Mouse (Mus musculus) testis, postnatal 10 days (tissue): Measurements from ENCODE around the gene Prss57.

Experiments
- DNase-seq: peaks from one replicate; pipeline ENCODE4 v3.0.0; 2021; ENCODE audit warnings: low spot score

Gene Prss57

DNA sequence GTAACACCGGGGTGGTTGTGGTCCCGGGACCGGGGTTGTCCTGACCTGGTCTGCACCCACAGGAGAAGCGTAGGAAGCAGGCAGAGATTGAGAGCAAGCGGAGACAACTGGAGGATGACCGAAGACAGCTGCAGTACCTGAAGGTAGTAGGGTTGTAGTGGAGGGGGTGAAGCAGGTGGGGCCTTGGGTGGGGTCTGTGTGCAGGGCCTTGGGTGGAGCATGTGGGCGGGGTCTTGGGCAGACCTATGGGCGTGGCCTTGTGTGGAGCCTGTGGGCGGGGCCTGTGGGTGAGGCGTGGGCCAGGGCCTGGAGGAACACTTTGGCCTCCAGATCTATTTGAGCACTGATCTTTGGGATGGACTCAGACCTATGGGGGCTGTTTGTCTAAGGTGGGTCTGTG, 16.2 kb upstream of the Prss57 start:
- no peak for DNase-seq

DNA sequence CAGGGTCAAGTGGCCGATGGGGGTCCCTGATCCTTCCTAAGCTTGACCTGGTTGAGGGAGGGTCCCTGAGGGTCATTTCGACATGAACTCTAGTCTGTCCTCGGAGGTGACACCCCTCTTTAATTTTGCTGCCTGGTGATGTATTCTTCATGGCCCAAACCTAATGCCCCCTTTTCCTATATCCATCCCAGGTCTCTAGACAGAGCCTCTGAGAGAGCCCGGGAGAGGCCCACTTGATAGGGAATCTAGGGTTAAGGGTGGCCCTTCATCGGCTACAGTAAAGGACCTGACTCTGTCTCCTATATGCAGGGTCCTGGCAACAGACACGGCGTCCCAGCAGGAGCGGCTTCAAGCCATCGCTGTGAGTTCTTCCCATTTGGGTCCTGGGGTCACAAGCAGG, 15.6 kb upstream of the Prss57 start:
- no peak for DNase-seq

DNA sequence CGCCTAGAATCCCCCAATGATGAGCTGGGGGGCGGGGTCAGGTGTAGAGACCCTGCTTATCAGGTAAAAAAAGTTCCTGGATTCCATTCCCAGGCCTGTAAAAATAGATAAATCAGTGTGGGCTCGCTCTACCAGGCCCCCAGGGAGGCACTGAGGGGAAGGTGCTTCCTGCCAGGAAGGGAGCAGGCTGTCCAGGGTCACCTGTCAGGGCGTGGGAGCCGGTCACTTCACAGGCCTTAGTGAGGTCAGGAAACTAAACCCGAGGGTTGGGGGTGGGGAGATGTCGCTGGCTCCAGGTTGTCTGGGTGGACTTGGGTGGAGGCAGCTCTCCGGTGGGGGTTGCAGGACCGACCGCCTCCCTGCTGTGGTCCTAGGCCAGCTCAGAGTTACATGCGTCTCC, 14.9 kb upstream of the Prss57 start:
- DNase-seq: no peak

DNA sequence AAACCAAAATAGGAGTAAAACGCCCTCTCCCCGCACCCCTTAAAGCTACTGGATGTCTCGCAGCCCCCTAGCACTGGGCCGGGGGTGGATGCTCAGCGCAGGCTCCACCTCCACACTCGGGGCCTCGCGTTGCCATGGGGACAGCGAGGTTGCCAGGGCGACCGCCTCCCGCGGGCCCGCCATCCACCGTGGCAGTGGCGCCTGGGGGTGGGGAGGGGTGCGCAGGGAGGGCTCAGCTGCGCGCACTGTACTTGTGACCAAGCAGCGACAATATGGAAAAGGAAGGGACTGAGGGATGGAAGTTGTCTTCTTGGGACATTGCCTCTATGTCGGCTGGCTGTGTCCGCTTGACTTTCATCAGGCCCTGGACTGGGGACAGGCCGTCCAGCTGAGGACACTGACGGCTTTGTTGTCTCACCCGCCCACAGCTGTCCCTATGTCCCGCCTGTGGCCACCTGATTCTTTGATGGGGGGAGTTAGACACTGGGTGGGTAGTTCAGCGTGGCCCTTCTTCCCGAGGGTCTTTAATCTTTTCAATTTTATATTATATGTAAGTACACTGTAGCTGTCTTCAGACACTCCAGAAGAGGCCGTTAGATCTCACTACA, 13.1 kb upstream of the Prss57 start:
- DNase-seq: peak; percentile 79

DNA sequence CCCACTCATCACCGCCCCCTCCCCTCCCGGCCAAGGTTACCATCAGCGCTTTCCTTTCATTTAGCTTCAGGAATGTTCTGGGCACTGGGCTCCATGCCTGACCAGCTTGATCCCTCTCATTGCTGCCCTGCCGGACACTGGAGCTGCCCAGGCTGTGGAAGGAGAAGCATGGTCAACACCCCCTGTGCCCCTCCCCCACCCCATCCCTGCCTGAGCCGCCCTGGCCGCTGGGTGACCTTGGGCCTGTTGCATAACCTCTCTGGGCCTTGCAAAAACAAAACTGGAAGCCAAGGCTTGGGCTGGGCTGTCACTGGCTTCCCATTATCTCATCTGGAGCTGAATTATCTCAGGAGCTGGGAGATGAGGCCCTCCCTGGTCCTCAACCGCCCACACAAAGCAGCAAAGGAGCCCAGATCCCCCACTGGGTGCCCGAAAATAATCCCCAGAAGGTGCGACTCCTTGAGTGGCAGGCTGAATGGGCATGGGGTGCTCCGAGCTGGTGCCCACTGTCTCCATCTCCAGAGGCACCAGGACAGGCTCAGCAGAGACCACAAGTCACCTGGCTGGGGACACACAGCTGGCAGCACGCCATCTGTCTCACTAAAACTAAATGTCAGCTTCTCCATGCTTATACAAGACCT, 11.7 kb upstream of the Prss57 start:
- peak; percentile 74 for DNase-seq

DNA sequence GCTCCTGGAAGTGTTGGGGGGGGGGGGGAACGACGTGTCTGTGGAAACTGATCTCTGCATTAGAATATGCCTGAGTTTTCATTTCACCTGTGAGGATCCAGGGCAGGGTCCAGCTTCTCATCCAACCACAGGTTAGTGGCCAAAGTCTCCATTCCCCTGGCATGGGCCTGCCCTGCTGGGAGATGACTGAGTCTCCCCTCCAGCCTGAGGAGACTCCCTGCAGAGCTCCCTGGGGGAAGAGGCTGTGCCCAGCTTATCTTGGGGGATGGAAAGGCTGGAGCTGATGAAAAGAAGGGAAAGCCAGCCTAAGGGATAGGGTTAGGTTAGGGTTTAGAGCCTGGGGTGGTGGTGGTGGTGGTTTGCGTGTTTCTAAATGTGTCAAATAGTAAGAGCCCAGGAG, 11.1 kb upstream of the Prss57 start:
- DNase-seq: no peak

DNA sequence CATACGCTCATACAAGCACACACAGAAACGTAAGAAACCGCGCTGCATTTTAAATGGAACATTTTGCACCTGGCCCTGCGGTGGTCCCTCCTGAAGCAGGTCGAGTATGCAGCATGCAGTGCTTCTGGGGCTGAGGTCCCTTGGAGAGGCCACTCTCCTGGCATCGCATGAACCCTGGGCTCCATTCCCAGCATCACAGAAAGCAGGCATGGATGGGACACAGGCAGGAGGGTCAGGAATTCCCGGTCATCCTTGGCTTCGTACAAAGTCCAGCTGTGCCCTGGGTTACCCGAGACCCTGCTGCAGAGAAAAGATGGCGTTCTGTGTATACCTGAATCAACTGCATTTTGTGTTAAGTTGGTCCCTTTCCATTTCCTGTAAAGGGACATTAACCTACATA, 9.7 kb upstream of the Prss57 start:
- DNase-seq: no peak

DNA sequence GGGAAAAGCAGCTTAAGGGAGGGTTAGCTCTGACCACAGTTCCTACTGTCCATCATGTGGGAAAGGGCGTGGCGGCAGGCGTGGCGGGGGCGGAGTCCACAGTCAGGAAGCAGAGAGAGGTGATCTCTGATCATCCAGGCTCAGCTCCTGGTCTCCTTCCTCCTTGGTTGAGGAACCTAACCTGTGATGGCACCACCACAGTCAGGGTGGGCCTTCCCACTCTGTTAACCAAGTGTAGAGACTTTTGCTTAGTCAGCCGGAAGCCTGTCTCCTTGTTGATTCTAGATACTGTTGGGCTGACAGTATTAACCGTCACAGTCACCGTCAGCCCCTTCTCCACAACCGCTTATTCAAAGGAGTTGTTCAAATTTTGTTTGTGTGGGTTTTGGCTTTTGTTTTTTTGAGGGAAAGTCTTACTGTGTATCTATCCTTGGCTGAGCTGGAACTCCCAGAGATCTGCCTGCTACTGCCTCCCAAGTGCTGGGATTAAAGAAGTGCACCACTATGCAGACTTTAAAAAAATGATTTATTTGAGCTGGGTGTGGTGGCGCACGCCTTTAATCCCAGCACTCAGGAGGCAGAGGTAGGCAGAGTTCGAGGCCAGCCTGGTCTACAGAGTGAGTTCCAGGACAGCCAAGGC, 7.6 kb upstream of the Prss57 start:
- DNase-seq: no peak

DNA sequence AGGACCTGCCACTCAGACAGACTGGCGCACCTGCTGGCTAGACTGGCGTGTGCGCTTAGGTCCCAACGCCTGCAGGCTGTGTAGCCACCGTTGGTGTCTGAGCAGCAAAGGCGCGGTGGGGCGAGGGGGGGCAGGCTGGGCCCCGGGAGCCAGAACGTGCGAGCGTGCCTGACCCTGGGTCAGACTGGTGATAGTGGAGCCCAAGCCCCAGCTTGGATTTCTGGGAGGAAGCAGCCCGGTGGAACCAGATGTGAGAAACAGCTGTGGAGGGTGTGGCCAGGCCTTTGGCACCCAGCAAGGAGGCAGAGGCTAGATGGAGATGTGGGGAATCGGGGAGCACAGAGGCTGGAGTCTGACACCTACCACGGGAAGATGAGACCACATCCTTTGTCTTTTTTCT, 6.6 kb upstream of the Prss57 start:
- no peak for DNase-seq

DNA sequence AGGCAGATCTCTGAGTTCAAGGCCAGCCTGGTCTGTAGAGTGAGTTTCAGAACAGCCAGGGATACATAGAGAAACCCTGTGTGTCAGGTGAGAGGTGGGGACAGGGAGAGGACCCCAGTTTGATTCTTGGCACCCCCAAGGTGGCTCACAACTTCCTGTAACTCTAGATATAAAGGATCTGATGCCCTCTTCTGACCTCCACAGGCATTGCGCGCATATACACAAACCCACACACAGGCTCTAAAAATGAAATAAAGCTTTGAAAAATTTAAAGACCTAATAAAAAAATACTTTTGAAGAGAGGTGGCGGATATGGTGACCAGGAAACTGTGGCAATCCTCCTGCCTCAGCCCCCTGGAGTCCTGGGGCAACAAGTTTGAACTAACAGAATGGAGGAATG, 5.1 kb upstream of the Prss57 start:
- no peak for DNase-seq

DNA sequence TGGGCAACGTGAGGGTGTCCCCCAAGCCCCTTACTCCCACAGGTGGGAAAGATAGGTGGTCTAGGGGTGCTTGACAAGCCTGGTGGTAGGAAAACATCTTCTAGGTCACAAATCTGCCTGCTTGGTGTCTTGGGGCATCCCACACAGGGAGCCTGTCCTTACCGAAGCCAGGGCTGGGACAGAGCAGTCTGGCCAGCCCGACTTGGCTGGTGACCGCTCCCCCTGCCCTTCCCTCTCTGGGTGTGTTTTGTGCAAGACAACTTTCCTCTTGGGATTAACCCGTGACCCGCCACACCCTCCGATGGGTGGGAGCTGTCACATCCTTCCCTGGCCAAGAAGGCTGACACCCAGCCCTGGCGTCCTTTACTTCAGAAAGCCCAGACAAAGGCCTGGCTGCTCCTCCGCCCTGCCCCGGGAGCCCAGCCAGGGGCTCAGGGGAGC, 3.8 kb upstream of the Prss57 start:
- peak; percentile 72 for DNase-seq

DNA sequence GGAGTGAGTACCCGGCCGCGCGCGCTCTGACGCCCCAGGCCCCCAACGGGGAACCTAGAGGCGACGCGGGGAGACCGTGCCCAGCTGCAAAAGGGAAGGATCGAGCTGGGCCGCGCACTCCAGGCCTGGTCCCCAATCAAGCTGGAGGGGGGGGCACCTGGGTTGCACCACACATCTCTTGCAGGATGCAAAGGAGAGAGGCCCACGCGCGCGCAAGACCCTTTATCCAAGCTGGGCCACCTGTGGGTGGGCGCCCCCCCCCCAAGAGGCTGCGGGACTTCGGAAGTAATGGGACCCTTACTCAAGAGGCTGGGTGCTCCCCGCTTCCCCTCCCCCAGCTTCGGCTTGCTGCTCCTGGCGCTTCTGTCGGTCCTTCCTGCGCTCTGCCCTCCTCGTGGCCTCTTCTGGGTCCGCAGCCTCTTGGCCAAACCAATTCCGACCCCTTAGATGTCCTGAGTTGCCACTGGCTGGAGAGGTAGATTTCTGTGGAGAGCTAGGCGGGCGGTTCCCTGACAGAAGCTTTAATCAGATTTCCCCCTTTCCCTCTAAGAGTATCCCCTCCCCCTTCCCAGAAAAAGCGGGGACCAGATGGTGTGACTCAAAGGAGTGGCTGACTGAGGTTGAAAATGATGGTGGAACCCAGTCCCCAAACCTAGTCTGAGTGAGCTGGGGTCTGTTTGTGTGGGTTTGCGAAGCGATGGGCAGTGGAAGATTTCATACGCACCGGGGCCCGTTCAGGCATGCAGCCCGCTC, 3.2 kb upstream of the Prss57 start:
- DNase-seq: no peak

DNA sequence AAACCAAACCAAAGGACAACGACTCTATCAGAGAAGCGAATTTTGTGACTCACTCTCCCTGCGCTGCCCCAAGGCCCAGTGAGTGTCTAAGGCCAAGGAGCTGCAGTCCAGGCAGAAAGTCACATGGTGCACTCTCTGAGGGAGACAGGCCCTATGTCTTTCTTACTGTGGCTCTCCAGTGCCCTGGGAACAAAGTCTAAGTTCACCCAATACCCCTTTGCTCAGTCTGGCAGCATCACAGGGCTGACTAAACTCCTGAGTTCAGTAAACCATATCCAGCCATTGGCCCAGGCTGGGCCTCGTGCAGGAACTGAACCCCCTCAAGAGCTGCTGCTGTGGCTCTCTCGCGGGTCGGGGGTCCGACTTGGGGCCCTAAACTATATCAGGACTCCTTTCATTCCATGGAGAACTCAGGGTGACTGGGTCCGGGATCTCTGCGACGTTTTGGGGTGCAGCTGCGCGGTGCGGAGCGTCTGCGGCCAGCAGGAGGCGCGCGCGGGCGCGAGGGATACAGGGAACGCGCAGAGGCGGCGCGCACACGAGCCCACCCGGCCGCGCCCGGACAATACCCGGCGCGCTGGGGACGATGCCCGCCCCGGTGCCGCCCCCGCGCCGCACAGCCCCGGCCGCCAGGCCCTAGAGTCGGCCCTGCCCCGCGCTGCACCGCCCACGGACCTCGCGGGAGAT, 2.4 kb upstream of the Prss57 start, which contains the start of gene Palm:
Gene Palm, plus strand, starts transcription at position 522 of the 687 bp plus-strand sequence.
- peak; percentile 91 for DNase-seq

DNA sequence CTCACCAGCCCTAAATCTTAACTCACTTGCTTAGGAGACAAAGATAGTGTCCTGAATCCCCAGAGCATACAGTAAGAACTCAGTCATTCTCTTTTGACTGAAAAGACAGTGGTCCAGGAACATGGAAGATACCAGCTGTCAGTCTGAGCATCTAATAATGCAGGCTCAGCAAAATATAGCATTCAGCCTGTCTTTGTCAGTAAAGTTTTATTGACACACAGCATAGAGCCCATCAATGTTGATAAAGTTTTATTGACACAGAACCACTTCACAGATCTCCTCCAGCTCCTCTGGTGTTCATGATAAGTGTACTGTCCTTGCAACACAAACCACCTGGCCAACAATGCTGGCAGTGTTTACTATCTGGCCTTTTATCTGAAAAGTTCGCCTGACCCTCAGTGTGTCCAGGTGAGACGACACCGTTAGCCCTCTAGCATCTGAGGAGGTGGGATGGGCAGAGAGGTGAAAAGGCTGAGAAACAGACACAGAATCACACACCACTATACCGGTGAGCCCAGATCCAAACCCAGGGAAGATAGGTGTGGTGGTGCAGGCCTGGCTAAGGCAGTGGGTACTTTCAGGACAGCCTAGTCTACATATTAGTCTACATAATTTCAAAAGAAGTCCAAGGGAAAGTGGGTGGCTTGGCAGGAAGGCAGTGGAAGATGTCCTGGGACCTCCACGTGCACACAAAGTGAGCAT, 1.7 kb upstream of the Prss57 start:
- DNase-seq: no peak

DNA sequence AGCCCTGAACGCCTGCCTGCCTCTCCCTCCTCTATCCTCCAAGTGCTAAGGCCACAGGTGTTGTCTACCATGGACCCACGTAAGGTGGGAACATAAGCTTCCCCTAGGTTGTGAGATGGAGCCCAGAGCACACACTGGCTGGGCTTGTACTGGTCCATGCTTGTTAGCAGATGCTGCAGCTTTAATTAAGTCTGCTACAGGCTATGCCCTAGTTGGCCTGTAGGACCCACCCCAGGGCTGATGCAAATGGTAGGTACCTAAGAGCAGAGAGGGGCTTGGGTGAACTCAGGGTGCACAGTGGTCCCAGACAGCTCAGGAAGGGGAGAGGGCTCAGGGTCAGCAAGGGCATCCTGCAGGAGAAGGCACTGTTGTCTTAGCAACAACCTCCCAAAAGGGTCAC, 1.2 kb downstream of the Prss57 start:
- no peak for DNase-seq

DNA sequence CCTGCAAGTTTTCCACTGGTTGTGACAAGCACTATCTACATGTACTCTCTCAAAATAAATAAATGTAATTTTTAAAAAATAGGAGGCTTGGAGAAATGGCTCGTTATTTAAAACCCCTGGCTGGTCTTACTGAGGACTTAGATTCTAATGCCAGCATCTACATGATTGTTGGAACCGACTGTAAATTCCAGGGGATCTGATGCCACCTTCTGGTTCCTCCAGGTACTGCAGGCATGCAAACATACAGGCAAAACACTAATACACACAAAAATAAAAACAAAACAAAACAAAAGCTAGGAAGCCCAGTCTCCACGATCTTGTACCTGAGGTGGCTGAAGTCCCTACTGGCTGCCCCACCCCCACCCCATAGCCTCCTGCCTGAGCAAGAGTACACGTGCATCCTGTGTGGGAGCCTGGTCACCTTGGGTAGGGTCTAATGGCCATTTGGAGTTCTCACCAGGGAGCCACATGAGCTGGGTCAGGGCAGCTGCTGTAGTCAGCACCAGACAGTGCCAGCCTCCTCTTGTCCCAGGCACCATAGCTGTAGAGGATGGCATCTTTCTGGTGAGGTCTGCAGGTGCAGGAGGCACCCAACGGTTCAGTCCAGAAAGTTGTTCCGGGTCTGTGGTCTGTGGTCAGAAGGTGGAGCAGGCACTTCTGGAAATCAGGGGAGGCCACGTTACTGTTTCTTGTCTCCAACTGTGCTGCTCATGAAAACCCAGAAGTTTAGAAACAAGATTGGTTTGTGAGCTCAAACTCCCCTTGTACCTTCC, 2.2 kb downstream of the Prss57 start:
- peak; percentile 92 for DNase-seq

DNA sequence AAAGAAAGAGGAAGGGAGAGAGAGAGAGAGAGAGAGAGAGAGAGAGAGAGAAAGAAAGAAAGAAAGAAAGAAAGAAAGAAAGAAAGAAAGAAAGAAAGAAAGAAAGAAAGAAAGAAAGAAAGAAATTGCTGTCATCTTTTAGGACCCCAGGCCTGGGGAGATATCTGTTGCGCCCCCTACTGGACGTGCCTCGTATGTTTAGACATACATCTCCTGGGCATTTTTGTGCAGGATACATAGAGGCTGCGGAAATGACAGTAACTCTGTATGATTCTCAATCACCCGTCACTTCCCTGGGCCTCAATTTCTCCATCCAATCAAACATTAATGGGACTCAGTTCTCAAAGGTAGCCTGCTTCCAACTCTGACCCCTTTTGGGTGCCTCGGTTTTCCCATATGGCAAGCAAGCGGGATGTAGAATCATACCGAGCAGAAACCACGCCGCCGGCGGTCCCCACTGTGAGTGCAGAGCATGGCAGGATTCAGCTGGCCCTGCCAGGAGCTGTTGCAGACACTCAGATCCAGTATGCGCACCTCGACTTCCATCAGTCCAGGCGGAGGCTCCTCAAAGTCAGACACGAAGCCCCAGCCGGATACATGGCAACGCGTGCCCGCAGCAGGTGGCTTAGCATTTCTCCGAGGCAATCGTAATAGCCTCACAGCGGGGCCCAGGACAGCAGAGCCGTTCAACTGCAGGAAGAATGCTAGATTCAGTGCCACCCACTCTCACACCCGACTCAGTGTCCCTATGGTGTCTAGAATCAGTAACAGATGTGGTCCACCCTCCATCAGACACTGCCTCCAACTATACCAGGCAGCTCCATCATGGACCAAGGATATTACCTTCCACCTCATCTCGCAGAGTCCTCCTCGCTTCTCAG, 6.6 kb downstream of the Prss57 start:
- DNase-seq: peak; percentile 75

DNA sequence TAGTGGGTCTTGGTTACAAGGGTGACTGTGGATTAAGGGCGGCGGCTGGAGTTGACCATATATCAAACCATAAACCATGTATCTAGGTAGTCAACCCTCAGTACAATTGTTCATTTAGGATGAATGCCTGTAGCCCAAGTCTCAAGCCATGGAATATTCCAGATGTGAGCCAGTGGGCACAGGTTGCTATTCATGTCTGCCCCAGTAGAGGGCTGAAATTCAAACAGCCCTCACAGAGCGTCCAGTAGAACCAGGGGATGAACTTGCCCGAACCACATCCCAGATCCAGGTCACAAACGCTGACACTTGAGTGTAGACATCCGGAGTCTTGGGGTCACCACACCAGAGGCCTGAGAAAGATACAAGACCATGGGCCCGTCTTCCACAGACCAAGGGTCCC, 7.7 kb downstream of the Prss57 start:
- no peak for DNase-seq

DNA sequence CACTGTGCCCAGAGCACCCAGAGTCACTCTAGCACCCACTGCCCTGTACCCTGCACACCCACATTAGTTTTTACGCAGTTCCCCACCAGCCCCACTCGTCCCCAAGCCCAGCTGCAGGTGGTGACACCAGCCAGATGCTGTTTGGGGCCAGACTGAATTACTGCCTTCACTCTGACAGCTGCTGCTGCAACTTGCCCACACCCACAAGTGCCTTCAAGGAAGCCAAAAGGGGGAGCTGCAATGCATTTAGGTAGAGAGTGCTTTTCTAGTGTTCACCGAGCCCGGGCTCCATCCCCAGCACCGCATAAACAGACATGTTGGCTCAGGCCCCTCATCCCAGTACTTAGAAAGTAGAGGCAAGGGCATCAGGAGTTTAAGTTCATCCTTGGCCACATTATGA, 8.8 kb downstream of the Prss57 start:
- no peak for DNase-seq

DNA sequence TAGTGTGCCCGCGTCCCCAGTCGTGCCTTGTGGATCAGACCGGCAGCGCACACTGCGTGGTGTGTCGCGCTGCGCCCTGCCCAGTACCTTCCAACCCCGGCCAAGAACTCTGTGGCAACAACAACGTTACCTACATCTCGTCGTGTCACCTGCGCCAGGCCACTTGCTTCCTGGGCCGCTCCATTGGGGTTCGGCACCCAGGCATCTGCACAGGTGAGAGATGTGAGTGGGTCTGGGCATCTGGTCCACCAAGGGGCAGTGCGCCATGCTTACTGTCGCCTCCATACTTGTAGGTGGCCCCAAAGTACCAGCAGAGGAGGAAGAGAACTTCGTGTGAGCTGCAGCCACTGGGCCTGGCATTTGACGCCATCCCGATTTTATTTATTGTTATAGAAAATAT, 9.6 kb downstream of the Prss57 start:
- DNase-seq: no peak
